Mouse (Mus musculus): ENCODE measurements around the gene Wwox. TPM values are rescaled to one million over a fixed set of nuclear protein-coding genes. Genes with fewer than 3 reads are reported as not detected.
"Not testable (repeated sequence)": the region's sequence is repeated elsewhere in the genome, so short reads cannot be mapped to it uniquely, and the experiment has no call there.

Gene Wwox
- total RNA-seq, 2 experiments from 2014 or later, result 8.7 to 10.3 TPM

GRCm38 (mm10) chr8:114806826-114807420 lies 367.5 kb downstream of the Wwox start:
- DNase-seq, result no peak

- no peak for DNase-seq
Observed at GRCm38 (mm10) chr8:114807676-114808426, 368.4 kb downstream of the Wwox start.

- DNase-seq, result no peak
Observed at GRCm38 (mm10) chr8:114810470-114810869, 371.0 kb downstream of the Wwox start.

GRCm38 (mm10) chr8:114813830-114814229 lies 374.4 kb downstream of the Wwox start:
- DNase-seq, result no peak

- DNase-seq, result no peak
Observed at GRCm38 (mm10) chr8:114814769-114815736, 375.6 kb downstream of the Wwox start.

- no peak for DNase-seq
Observed at GRCm38 (mm10) chr8:114816343-114816742, 376.9 kb downstream of the Wwox start.

- no peak for DNase-seq
Observed at GRCm38 (mm10) chr8:114816949-114817348, 377.5 kb downstream of the Wwox start.

- peak; percentile 21 for DNase-seq
Observed at GRCm38 (mm10) chr8:114821543-114821942, 382.1 kb downstream of the Wwox start.

GRCm38 (mm10) chr8:114825460-114825859 lies 386.0 kb downstream of the Wwox start:
- DNase-seq, result no peak

GRCm38 (mm10) chr8:114826991-114827390 lies 387.5 kb downstream of the Wwox start:
- DNase-seq, result no peak

GRCm38 (mm10) chr8:114827810-114828209 lies 388.4 kb downstream of the Wwox start:
- DNase-seq, result not testable (repeated sequence)

- no peak for DNase-seq
Observed at GRCm38 (mm10) chr8:114831595-114831994, 392.1 kb downstream of the Wwox start.

- DNase-seq, result no peak
Observed at GRCm38 (mm10) chr8:114832251-114832774, 392.9 kb downstream of the Wwox start.

- DNase-seq, result no peak
Observed at GRCm38 (mm10) chr8:114834730-114835129, 395.3 kb downstream of the Wwox start.

- DNase-seq, result no peak
Observed at GRCm38 (mm10) chr8:114839998-114840397, 400.5 kb downstream of the Wwox start.

- no peak for DNase-seq
Observed at GRCm38 (mm10) chr8:114847666-114848065, 408.2 kb downstream of the Wwox start.

GRCm38 (mm10) chr8:114849461-114849860 lies 410.0 kb downstream of the Wwox start:
- DNase-seq, result no peak

- no peak for DNase-seq
Observed at GRCm38 (mm10) chr8:114850014-114850870, 410.8 kb downstream of the Wwox start.

- no peak for DNase-seq
Observed at GRCm38 (mm10) chr8:114853765-114854164, 414.3 kb downstream of the Wwox start.

GRCm38 (mm10) chr8:114855833-114856232 lies 416.4 kb downstream of the Wwox start:
- no peak for DNase-seq

- DNase-seq, result no peak
Observed at GRCm38 (mm10) chr8:114865911-114866310, 426.5 kb downstream of the Wwox start.
